Comparison of ENCODE assay signal across 8 mouse cellular contexts in genomic region chr3:89225918-89226317, GRCm38 (mm10). TPM values are rescaled to one million over a fixed set of nuclear protein-coding genes. Genes with fewer than 3 reads are reported as not detected.
DNase-seq lines count a peak whose midpoint lies in the region; ATAC-seq lines count a peak whose summit lies in the region.

No protein-coding gene starts in this region.

- H3K36me3 ChIP-seq in hindbrain, embryonic 16.5 days (ENCODE audit: control insufficient read depth, insufficient read depth, low read length), result no peaks in the 10 kb centered on the region; the same call in 1 of the 2 replicates
- no peaks in the 10 kb centered on the region for H3K36me3 ChIP-seq in neural tube, embryonic 15.5 days

- peak overlapping the region; percentile 83 for H3K27ac ChIP-seq in hindbrain, embryonic 16.5 days (ENCODE audit: low read depth, low read length)
- H3K27ac ChIP-seq in neural tube, embryonic 15.5 days (replicated peaks), result peak overlapping the region; percentile 80

- H3K9me3 ChIP-seq in hindbrain, embryonic 16.5 days (ENCODE audit: control insufficient read depth, low read length), result no peaks in the 10 kb centered on the region
- H3K9me3 ChIP-seq in neural tube, embryonic 15.5 days (replicated peaks), result no peaks in the 10 kb centered on the region

- H3K4me3 ChIP-seq in hindbrain, embryonic 16.5 days (ENCODE audit: low read length), result peak overlapping the region; percentile 48
- peak overlapping the region; percentile 41 for H3K4me3 ChIP-seq in neural tube, embryonic 15.5 days (replicated peaks)

- peak overlapping the region; percentile 75 for H3K4me2 ChIP-seq in hindbrain, embryonic 16.5 days (ENCODE audit: low read length)
- H3K4me2 ChIP-seq in neural tube, embryonic 15.5 days, result peak overlapping the region; percentile 67

- H3K27me3 ChIP-seq in hindbrain, embryonic 16.5 days (replicated peaks; ENCODE audit: control insufficient read depth, insufficient read depth, low read length), result no peaks in the 10 kb centered on the region
- H3K27me3 ChIP-seq in neural tube, embryonic 15.5 days (replicated peaks), result no peaks in the 10 kb centered on the region

- peak overlapping the region; percentile 69 for H3K9ac ChIP-seq in hindbrain, embryonic 16.5 days (ENCODE audit: low read depth, low read length)
- H3K9ac ChIP-seq in neural tube, embryonic 15.5 days (replicated peaks), result peak overlapping the region; percentile 48

- peaks cover 50% of the 10 kb centered on the region for H3K4me1 ChIP-seq in hindbrain, embryonic 16.5 days (ENCODE audit: control insufficient read depth, insufficient read depth, low read depth, low read length)
- peaks cover 54% of the 10 kb centered on the region for H3K4me1 ChIP-seq in neural tube, embryonic 15.5 days

- peak; percentile 64 for ATAC-seq in hindbrain, embryonic 16.5 days
- peak; percentile 42 for ATAC-seq in neural tube, embryonic 15.5 days (ENCODE audit: low FRiP score)

- DNase-seq in layer of hippocampus, adult 8-10 months (ENCODE audit: low spot score in 2 of 2), result peak; percentile 61 to 70
- DNase-seq in layer of hippocampus, adult 9-10 months (ENCODE audit: low spot score), result no peak
- DNase-seq in embryo, embryonic 11 days, result peak; percentile 89
- DNase-seq in cerebellum, postnatal 25 days, result no peak
- no peak for DNase-seq in ovary, adult 18-20 months (ENCODE audit: low spot score)
- DNase-seq in thymus, postnatal 36 days, result no peak

- 17% methylated on average over 4 of the region's 4 CpGs for WGBS in hindbrain, embryonic 16.5 days
- 9% methylated on average over 4 of the region's 4 CpGs for WGBS in neural tube, embryonic 15.5 days

RNA-seq across cellular contexts. Expression of gene Mtx1, which starts 1.0 kb away (rescaled TPM):
- 10 to 100 TPM; 85.4 to 96.0 (median 94.4) TPM for total RNA-seq in layer of hippocampus, adult 8-10 months (2022)
- 163 and 166 TPM in 2 replicates for polyA plus RNA-seq in hindbrain, embryonic 16.5 days (2015; fragmentation: Nextera tagmentation; extraction: Ambion mirVana)
- 159 and 171 TPM in 2 replicates for polyA plus RNA-seq in neural tube, embryonic 15.5 days (2015; fragmentation: Nextera tagmentation; extraction: Ambion mirVana)

RNA-seq across cellular contexts. Expression of gene Muc1, which starts 2.9 kb away (rescaled TPM):
- 1 to 10 TPM in 2 of 4 experiments, under 1 TPM in 2; 0.37 to 1.7 (median 1.2) TPM for total RNA-seq in layer of hippocampus, adult 8-10 months (2022)
- 0.59 and 0.90 TPM in 2 replicates for polyA plus RNA-seq in hindbrain, embryonic 16.5 days (2015; fragmentation: Nextera tagmentation; extraction: Ambion mirVana)
- 0.56 and 0.79 TPM in 2 replicates for polyA plus RNA-seq in neural tube, embryonic 15.5 days (2015; fragmentation: Nextera tagmentation; extraction: Ambion mirVana)

RNA-seq across cellular contexts. Expression of gene Thbs3, which starts 10.9 kb away (rescaled TPM):
- 10 to 100 TPM; 27.4 to 40.7 (median 35.3) TPM for total RNA-seq in layer of hippocampus, adult 8-10 months (2022)
- 47.5 and 53.0 TPM in 2 replicates for polyA plus RNA-seq in hindbrain, embryonic 16.5 days (2015; fragmentation: Nextera tagmentation; extraction: Ambion mirVana)
- polyA plus RNA-seq in neural tube, embryonic 15.5 days (2015; fragmentation: Nextera tagmentation; extraction: Ambion mirVana), result 38.6 and 48.2 TPM in 2 replicates

RNA-seq across cellular contexts. Expression of gene Krtcap2, which starts 19.8 kb away (rescaled TPM):
- 10 to 100 TPM; 73.9 to 82.9 (median 79.4) TPM for total RNA-seq in layer of hippocampus, adult 8-10 months (2022)
- 205 and 227 TPM in 2 replicates for polyA plus RNA-seq in hindbrain, embryonic 16.5 days (2015; fragmentation: Nextera tagmentation; extraction: Ambion mirVana)
- polyA plus RNA-seq in neural tube, embryonic 15.5 days (2015; fragmentation: Nextera tagmentation; extraction: Ambion mirVana), result 221 and 222 TPM in 2 replicates

RNA-seq across cellular contexts. Expression of gene Trim46, which starts 20.2 kb away (rescaled TPM):
- total RNA-seq in layer of hippocampus, adult 8-10 months (2022), result 10 to 100 TPM; 74.0 to 89.3 (median 80.2) TPM
- polyA plus RNA-seq in hindbrain, embryonic 16.5 days (2015; fragmentation: Nextera tagmentation; extraction: Ambion mirVana), result 78.7 and 87.1 TPM in 2 replicates
- polyA plus RNA-seq in neural tube, embryonic 15.5 days (2015; fragmentation: Nextera tagmentation; extraction: Ambion mirVana), result 63.0 and 76.6 TPM in 2 replicates

Comparison
In these comparisons a context has a peak if more than half of its experiments do, and no peak if none do; other contexts are left out.
1. DNase-seq: peak in layer of hippocampus, adult 8-10 months (2 of 2) and embryo, embryonic 11 days (single experiment); none in layer of hippocampus, adult 9-10 months (single experiment), cerebellum, postnatal 25 days (0 of 2), ovary, adult 18-20 months (single experiment) and thymus, postnatal 36 days (0 of 2).